Mouse (Mus musculus) olfactory bulb, adult 2 months (tissue): ENCODE measurements around the gene Phlpp2.
A peak's percentile ranks its signal among the peaks of the same experiment; 100 is the strongest.

Experiments
- CTCF ChIP-seq: fragments of 200-500 bp; IDR thresholded peaks from 2 replicates; pipeline ENCODE4 v1.5.1; 2012; ENCODE audit warnings: low read depth, mild to moderate bottlenecking, low read length, moderate library complexity; ENCODE audit not compliant: insufficient read depth
- POLR2A ChIP-seq: fragments of 200-500 bp; IDR thresholded peaks from 2 replicates; pipeline ENCODE4 v1.6.1; 2012; ENCODE audit warnings: mild to moderate bottlenecking, low read depth, low read length, moderate library complexity; ENCODE audit not compliant: insufficient read depth

- TF ChIP-seq CTCF (peak; percentile 82; the same call in 1 of the 2 replicates), POLR2A (no peak)
Measured at GRCm38 (mm10) chr8:109961693-109962367, 93.5 kb downstream of the Phlpp2 start, which contains the start of gene Marveld3.
